Mouse (Mus musculus) myocyte (in vitro differentiated cells): ENCODE data around the gene Slco1c1.

Experiments used
- CEBPB ChIP-seq: IDR thresholded peaks from 2 replicates; pipeline ENCODE4 v1.6.1; 2011; ENCODE audit warnings: mild to moderate bottlenecking, moderate library complexity; ENCODE audit not compliant: poor library complexity, insufficient read depth, severe bottlenecking
- E2F4 ChIP-seq: IDR thresholded peaks from one replicate; pipeline ENCODE4 v1.6.1; 2011; ENCODE audit warnings: mild to moderate bottlenecking, control low read depth, moderate library complexity; ENCODE audit not compliant: insufficient read depth
- MAX ChIP-seq: IDR thresholded peaks from one replicate; pipeline ENCODE4 v1.6.1; 2011; ENCODE audit warnings: low read depth, mild to moderate bottlenecking, control low read depth
- MYOD1 ChIP-seq, 3 experiments: IDR thresholded peaks; one replicate each; pipeline ENCODE4 v1.6.1; 2011; ENCODE audit warnings: control low read depth in 2 of 3, low read depth in 2 of 3, mild to moderate bottlenecking in 2 of 3, moderate library complexity in 1 of 3; ENCODE audit not compliant: insufficient read length in 2 of 3, control insufficient read depth in 1 of 3
- MYOG ChIP-seq, 3 experiments: IDR thresholded peaks; one replicate each; pipeline ENCODE4 v1.6.1; 2011; ENCODE audit warnings: control low read depth in 2 of 3, low read depth in 2 of 3, mild to moderate bottlenecking in 2 of 3; ENCODE audit not compliant: insufficient read length in 2 of 3, control insufficient read depth in 1 of 3, insufficient read depth in 1 of 3
- POLR2A ChIP-seq: IDR thresholded peaks from one replicate; pipeline ENCODE4 v1.6.1; 2011; ENCODE audit warnings: low read depth, mild to moderate bottlenecking, control low read depth, moderate library complexity; ENCODE audit not compliant: insufficient read length
- POLR2AphosphoS2 ChIP-seq: IDR thresholded peaks from one replicate; pipeline ENCODE4 v1.6.1; 2011; ENCODE audit warnings: low read depth, control low read depth; ENCODE audit not compliant: insufficient read length
- REST ChIP-seq: IDR thresholded peaks from one replicate; pipeline ENCODE4 v1.6.1; 2011; ENCODE audit warnings: mild to moderate bottlenecking, control low read depth, moderate library complexity; ENCODE audit not compliant: insufficient read depth, insufficient read length
- SRF ChIP-seq: IDR thresholded peaks from one replicate; pipeline ENCODE4 v1.6.1; 2011; ENCODE audit warnings: low read depth; ENCODE audit not compliant: control insufficient read depth, insufficient read length
- TCF12 ChIP-seq: IDR thresholded peaks from one replicate; pipeline ENCODE4 v1.6.1; 2011; ENCODE audit warnings: mild to moderate bottlenecking, control low read depth; ENCODE audit not compliant: poor library complexity, insufficient read depth, severe bottlenecking
- TCF3 ChIP-seq: IDR thresholded peaks from one replicate; pipeline ENCODE4 v1.6.1; 2011; ENCODE audit warnings: low read depth, control low read depth; ENCODE audit not compliant: insufficient read length
- USF1 ChIP-seq: IDR thresholded peaks from one replicate; pipeline ENCODE4 v1.6.1; 2011; ENCODE audit warnings: low read depth, mild to moderate bottlenecking, control low read depth, moderate library complexity

GRCm38 (mm10) chr6:141523747-141524640 lies at the start of gene Slco1c1:
- TF ChIP-seq POLR2A: no peak
- TF ChIP-seq TCF3: no peak
- TF ChIP-seq MAX: no peak
- no peak for TF ChIP-seq POLR2AphosphoS2
- TF ChIP-seq MYOG (IDR thresholded peaks at IDR 0.05; ENCODE audit: control insufficient read depth in 1 of 3, insufficient read depth in 1 of 3, insufficient read length in 2 of 3, low read depth in 2 of 3): no peak
- TF ChIP-seq REST: no peak
- no peak for TF ChIP-seq TCF12
- TF ChIP-seq E2F4: no peak
- TF ChIP-seq MYOD1 (IDR thresholded peaks at IDR 0.05; ENCODE audit: control insufficient read depth in 1 of 3, insufficient read length in 2 of 3, low read depth in 2 of 3): no peak
- no peak for TF ChIP-seq SRF
- TF ChIP-seq USF1: no peak
- TF ChIP-seq CEBPB: no peak
